Comparison of ENCODE assay signal across 18 mouse cellular contexts in genomic region chr9:57247201-57247671, GRCm38 (mm10). TPM values are rescaled to one million over a fixed set of nuclear protein-coding genes. Genes with fewer than 3 reads are reported as not detected.
DNase-seq lines count a peak whose midpoint lies in the region; ATAC-seq and TF ChIP-seq lines count a peak whose summit lies in the region.
"Had no signal": no experiment of that assay in that cellular context is flagged by ENCODE, and none has a peak within 500 bp of the region (broad histone marks: within the 10 kb centered on the region; RNA-seq: fewer than 3 reads in every experiment).

No protein-coding gene starts in this region.

- no peak overlapping the region for H3K9ac ChIP-seq in kidney, embryonic 15.5 days
- H3K9ac ChIP-seq: forebrain, embryonic 15.5 days; liver, embryonic 13.5 days had no signal

- no peaks in the 10 kb centered on the region for H3K27me3 ChIP-seq in kidney, embryonic 15.5 days
- H3K27me3 ChIP-seq in cerebellum, adult 2 months (ENCODE audit: control insufficient read depth, insufficient read depth, low read length) = no peaks in the 10 kb centered on the region
- H3K27me3 ChIP-seq: forebrain, embryonic 15.5 days had no signal

- H3K4me3 ChIP-seq in kidney, embryonic 15.5 days (replicated peaks) = no peak overlapping the region
- H3K4me3 ChIP-seq in cerebellum, adult 2 months (replicated peaks; ENCODE audit: insufficient read depth, low read depth, low read length) = no peak overlapping the region
- H3K4me3 ChIP-seq: forebrain, embryonic 15.5 days; liver, embryonic 13.5 days had no signal

- 39% methylated on average over 8 of the region's 8 CpGs for WGBS in kidney, embryonic 15.5 days
- 50% methylated on average over 8 of the region's 8 CpGs for WGBS in cerebellum, adult 2 months

- H3K9me3 ChIP-seq in kidney, embryonic 15.5 days (replicated peaks) = no peaks in the 10 kb centered on the region
- H3K9me3 ChIP-seq: forebrain, embryonic 15.5 days; liver, embryonic 13.5 days had no signal

- no peak overlapping the region for H3K4me2 ChIP-seq in kidney, embryonic 15.5 days
- H3K4me2 ChIP-seq: forebrain, embryonic 15.5 days; liver, embryonic 13.5 days had no signal

- no peak for TF ChIP-seq POLR2A in cerebellum, adult 2 months (IDR thresholded peaks at IDR 0.05; ENCODE audit: borderline replicate concordance, insufficient read depth, low read length)

- H3K4me1 ChIP-seq in kidney, embryonic 15.5 days = peaks cover 27% of the 10 kb centered on the region
- H3K4me1 ChIP-seq in cerebellum, adult 2 months (ENCODE audit: control insufficient read depth, insufficient read depth, low read length) = no peaks in the 10 kb centered on the region; the same call in 1 of the 2 replicates

- TF ChIP-seq CTCF in cerebellum, adult 2 months (IDR thresholded peaks at IDR 0.05; ENCODE audit: borderline replicate concordance, insufficient read depth, low read depth, low read length) = no peak

- H3K36me3 ChIP-seq in kidney, embryonic 15.5 days = peaks cover 17% of the 10 kb centered on the region
- H3K36me3 ChIP-seq: forebrain, embryonic 15.5 days had no signal

- no peak overlapping the region for H3K27ac ChIP-seq in kidney, embryonic 15.5 days
- no peak overlapping the region for H3K27ac ChIP-seq in cerebellum, adult 2 months (ENCODE audit: insufficient read depth, low read length)
- H3K27ac ChIP-seq: forebrain, embryonic 15.5 days; liver, embryonic 13.5 days had no signal

- peak; percentile 76 for DNase-seq in kidney, adult 11 months
- DNase-seq in 416B (ENCODE audit: low read depth) = peak; percentile 74
- peak; percentile 20 for DNase-seq in lung, postnatal 36 days
- no peak for DNase-seq in layer of hippocampus, adult 11-12 months (ENCODE audit: low spot score)
- no peak for DNase-seq in Muller cell, postnatal 12 days (ENCODE audit: inconsistent ontology term)
- DNase-seq in cerebellum, adult 2 months = no peak
- DNase-seq: cerebellum, adult 11-12 months; gastrocnemius, postnatal 36 days; liver, embryonic 13.5 days; midbrain, embryonic 14.5 days had no signal

- ATAC-seq in kidney, embryonic 15.5 days (replicated peaks; ENCODE audit: low FRiP score) = no peak
- peak; percentile 26 for ATAC-seq in erythroblast, adult 5-6 weeks (replicated peaks; ENCODE audit: low FRiP score, poor library complexity, severe bottlenecking)
- ATAC-seq: forebrain, embryonic 15.5 days had no signal

RNA-seq across cellular contexts. Expression of gene Trcg1, which starts 10.9 kb away (rescaled TPM):
- not detected in 2 replicates for polyA plus RNA-seq in kidney, embryonic 15.5 days (2015; fragmentation: Nextera tagmentation; extraction: Ambion mirVana)
- total RNA-seq in erythroblast, adult 5-6 weeks (2015; ENCODE audit: low replicate concordance) = not detected in 2 replicates
- not detected in 2 replicates for total RNA-seq in erythroblast, adult 5-6 weeks (2017; ENCODE audit: low replicate concordance)
- not detected in 2 replicates for polyA plus RNA-seq in cerebellum, adult 2 months (2012; rRNA removed)
- total RNA-seq: gastrocnemius, postnatal 36 days; left cerebral cortex, adult 8-10 months had no signal
- polyA plus RNA-seq: embryonic facial prominence, embryonic 11.5 days; forebrain, embryonic 15.5 days; heart, postnatal 0 days; liver, embryonic 13.5 days; midbrain, embryonic 14.5 days; neural tube, embryonic 14.5 days; stomach, embryonic 14.5 days had no signal

RNA-seq across cellular contexts. Expression of gene 1700017B05Rik, which starts 15.2 kb away (rescaled TPM):
- polyA plus RNA-seq in kidney, embryonic 15.5 days (2015; fragmentation: Nextera tagmentation; extraction: Ambion mirVana) = 22.0 and 24.6 TPM in 2 replicates
- 24.5 and 32.9 TPM in 2 replicates for total RNA-seq in erythroblast, adult 5-6 weeks (2015; ENCODE audit: low replicate concordance)
- total RNA-seq in erythroblast, adult 5-6 weeks (2017; ENCODE audit: low replicate concordance) = 15.5 and 16.6 TPM in 2 replicates
- polyA plus RNA-seq in cerebellum, adult 2 months (2012; rRNA removed) = 4.9 and 6.0 TPM in 2 replicates

Comparison
In these comparisons a context has a peak if more than half of its experiments do, and no peak if none do; other contexts are left out.
1. DNase-seq: peak in kidney, adult 11 months (single experiment), 416B (single experiment) and lung, postnatal 36 days (single experiment); none in layer of hippocampus, adult 11-12 months (single experiment), Muller cell, postnatal 12 days (single experiment) and cerebellum, adult 2 months (0 of 2).